Mouse (Mus musculus): Measurements from ENCODE around the gene Arhgap24. TPM values are rescaled to one million over a fixed set of nuclear protein-coding genes. Genes with fewer than 3 reads are reported as not detected.

Gene Arhgap24
- polyA plus RNA-seq, 1 experiment from 2014 or later, result 3.2 TPM

- Histone ChIP-seq H3K36me3 (replicated peaks) (no peaks in the 10 kb centered on the region), H3K4me1 (replicated peaks) (no peaks in the 10 kb centered on the region), H3K9me3 (replicated peaks) (no peaks in the 10 kb centered on the region), H3K4me2 (no peak overlapping the region), H3K27ac (replicated peaks) (no peak overlapping the region), H3K27me3 (no peaks in the 10 kb centered on the region), H3K9ac (no peak overlapping the region), H3K4me3 (replicated peaks) (no peak overlapping the region)
- 54% methylated on average over 7 of the region's 7 CpGs for WGBS (ENCODE audit: insufficient replicate concordance)
- no peak for ATAC-seq (ENCODE audit: insufficient read depth)
These were observed 289.4 kb downstream of the Arhgap24 start for GRCm38 (mm10) chr5:102770611-102771010.

- H3K9me3 ChIP-seq (replicated peaks), result no peaks in the 10 kb centered on the region
- no peaks in the 10 kb centered on the region for H3K4me1 ChIP-seq (replicated peaks)
- no peak overlapping the region for H3K27ac ChIP-seq (replicated peaks)
- whole genome bisulfite sequencing (ENCODE audit: insufficient replicate concordance), result 64% methylated on average over 4 of the region's 4 CpGs
- H3K9ac ChIP-seq, result no peak overlapping the region
- no peak overlapping the region for H3K4me3 ChIP-seq (replicated peaks)
- H3K4me2 ChIP-seq, result no peak overlapping the region
- no peaks in the 10 kb centered on the region for H3K27me3 ChIP-seq
- no peaks in the 10 kb centered on the region for H3K36me3 ChIP-seq (replicated peaks)
- ATAC-seq (ENCODE audit: insufficient read depth), result no peak
These were observed 293.3 kb downstream of the Arhgap24 start for GRCm38 (mm10) chr5:102774500-102774899.

- Histone ChIP-seq H3K27me3 (no peaks in the 10 kb centered on the region), H3K9ac (no peak overlapping the region), H3K36me3 (replicated peaks) (no peaks in the 10 kb centered on the region), H3K4me2 (no peak overlapping the region), H3K27ac (replicated peaks) (no peak overlapping the region), H3K4me1 (replicated peaks) (no peaks in the 10 kb centered on the region), H3K9me3 (replicated peaks) (no peaks in the 10 kb centered on the region), H3K4me3 (replicated peaks) (no peak overlapping the region)
- ATAC-seq (ENCODE audit: insufficient read depth), result no peak
- 71% methylated on average over 9 of the region's 9 CpGs for WGBS (ENCODE audit: insufficient replicate concordance)
These were observed 296.1 kb downstream of the Arhgap24 start for GRCm38 (mm10) chr5:102777255-102777654.

GRCm38 (mm10) chr5:102777852-102778251, 296.7 kb downstream of the Arhgap24 start:
- Histone ChIP-seq H3K4me1 (replicated peaks) (no peaks in the 10 kb centered on the region), H3K9ac (no peak overlapping the region), H3K27ac (replicated peaks) (no peak overlapping the region), H3K9me3 (replicated peaks) (no peaks in the 10 kb centered on the region), H3K27me3 (no peaks in the 10 kb centered on the region), H3K4me2 (no peak overlapping the region), H3K36me3 (replicated peaks) (no peaks in the 10 kb centered on the region), H3K4me3 (replicated peaks) (no peak overlapping the region)
- no peak for ATAC-seq (ENCODE audit: insufficient read depth)
- 15% methylated on average over 9 of the region's 9 CpGs for WGBS (ENCODE audit: insufficient replicate concordance)

GRCm38 (mm10) chr5:102778253-102778652, 297.1 kb downstream of the Arhgap24 start:
- Histone ChIP-seq H3K9ac (no peak overlapping the region), H3K27me3 (no peaks in the 10 kb centered on the region), H3K9me3 (replicated peaks) (no peaks in the 10 kb centered on the region), H3K36me3 (replicated peaks) (no peaks in the 10 kb centered on the region), H3K27ac (replicated peaks) (no peak overlapping the region), H3K4me1 (replicated peaks) (no peaks in the 10 kb centered on the region), H3K4me3 (replicated peaks) (no peak overlapping the region), H3K4me2 (no peak overlapping the region)
- 17% methylated on average over 5 of the region's 5 CpGs for WGBS (ENCODE audit: insufficient replicate concordance)
- ATAC-seq (ENCODE audit: insufficient read depth), result no peak

GRCm38 (mm10) chr5:102783585-102783984, 302.4 kb downstream of the Arhgap24 start:
- Histone ChIP-seq H3K27ac (replicated peaks) (no peak overlapping the region), H3K4me2 (no peak overlapping the region), H3K9me3 (replicated peaks) (no peaks in the 10 kb centered on the region), H3K4me3 (replicated peaks) (no peak overlapping the region), H3K36me3 (replicated peaks) (no peaks in the 10 kb centered on the region), H3K4me1 (replicated peaks) (no peaks in the 10 kb centered on the region), H3K27me3 (no peaks in the 10 kb centered on the region), H3K9ac (no peak overlapping the region)
- 49% methylated on average over 4 of the region's 4 CpGs for WGBS (ENCODE audit: insufficient replicate concordance)
- no peak for ATAC-seq (ENCODE audit: insufficient read depth)

- WGBS (ENCODE audit: insufficient replicate concordance), result 44% methylated on average over 2 of the region's 2 CpGs
- H3K27ac ChIP-seq (replicated peaks), result no peak overlapping the region
- no peak overlapping the region for H3K4me2 ChIP-seq
- H3K4me1 ChIP-seq (replicated peaks), result no peaks in the 10 kb centered on the region
- H3K36me3 ChIP-seq (replicated peaks), result no peaks in the 10 kb centered on the region
- no peak overlapping the region for H3K4me3 ChIP-seq (replicated peaks)
- H3K27me3 ChIP-seq, result no peaks in the 10 kb centered on the region
- no peak for ATAC-seq (ENCODE audit: insufficient read depth)
- no peak overlapping the region for H3K9ac ChIP-seq
- no peaks in the 10 kb centered on the region for H3K9me3 ChIP-seq (replicated peaks)
These were observed 304.9 kb downstream of the Arhgap24 start for GRCm38 (mm10) chr5:102786123-102786522.

- no peak for ATAC-seq (ENCODE audit: insufficient read depth)
- Histone ChIP-seq H3K4me1 (replicated peaks) (no peaks in the 10 kb centered on the region), H3K9me3 (replicated peaks) (no peaks in the 10 kb centered on the region), H3K27ac (replicated peaks) (no peak overlapping the region), H3K36me3 (replicated peaks) (no peaks in the 10 kb centered on the region), H3K4me3 (replicated peaks) (no peak overlapping the region), H3K4me2 (no peak overlapping the region), H3K27me3 (no peaks in the 10 kb centered on the region), H3K9ac (no peak overlapping the region)
- WGBS (ENCODE audit: insufficient replicate concordance), result 46% methylated on average over 3 of the region's 3 CpGs
These were observed 307.2 kb downstream of the Arhgap24 start for GRCm38 (mm10) chr5:102788437-102788836.

- Histone ChIP-seq H3K4me1 (replicated peaks) (no peaks in the 10 kb centered on the region), H3K9ac (no peak overlapping the region), H3K27ac (replicated peaks) (no peak overlapping the region), H3K4me3 (replicated peaks) (no peak overlapping the region), H3K4me2 (no peak overlapping the region), H3K36me3 (replicated peaks) (no peaks in the 10 kb centered on the region), H3K9me3 (replicated peaks) (no peaks in the 10 kb centered on the region), H3K27me3 (no peaks in the 10 kb centered on the region)
- 51% methylated on average over 4 of the region's 4 CpGs for WGBS (ENCODE audit: insufficient replicate concordance)
- ATAC-seq (ENCODE audit: insufficient read depth), result no peak
These were observed 310.1 kb downstream of the Arhgap24 start for GRCm38 (mm10) chr5:102791273-102791672.

- Histone ChIP-seq H3K27me3 (no peaks in the 10 kb centered on the region), H3K9ac (no peak overlapping the region), H3K4me3 (replicated peaks) (no peak overlapping the region), H3K36me3 (replicated peaks) (no peaks in the 10 kb centered on the region), H3K4me2 (no peak overlapping the region), H3K9me3 (replicated peaks) (no peaks in the 10 kb centered on the region), H3K27ac (replicated peaks) (no peak overlapping the region), H3K4me1 (replicated peaks) (no peaks in the 10 kb centered on the region)
- ATAC-seq (ENCODE audit: insufficient read depth), result no peak
- WGBS (ENCODE audit: insufficient replicate concordance), result 62% methylated on average over 11 of the region's 11 CpGs
These were observed 312.3 kb downstream of the Arhgap24 start for GRCm38 (mm10) chr5:102793536-102793935.

- 48% methylated on average over 3 of the region's 3 CpGs for WGBS (ENCODE audit: insufficient replicate concordance)
- no peak overlapping the region for H3K27ac ChIP-seq (replicated peaks)
- ATAC-seq (ENCODE audit: insufficient read depth), result no peak
- no peak overlapping the region for H3K4me2 ChIP-seq
- no peak overlapping the region for H3K4me3 ChIP-seq (replicated peaks)
- no peaks in the 10 kb centered on the region for H3K36me3 ChIP-seq (replicated peaks)
- no peaks in the 10 kb centered on the region for H3K27me3 ChIP-seq
- no peak overlapping the region for H3K9ac ChIP-seq
- H3K4me1 ChIP-seq (replicated peaks), result no peaks in the 10 kb centered on the region
- H3K9me3 ChIP-seq (replicated peaks), result no peaks in the 10 kb centered on the region
These were observed 320.3 kb downstream of the Arhgap24 start for GRCm38 (mm10) chr5:102801469-102801868.

GRCm38 (mm10) chr5:102802833-102803232, 321.6 kb downstream of the Arhgap24 start:
- no peak overlapping the region for H3K9ac ChIP-seq
- H3K4me1 ChIP-seq (replicated peaks), result no peaks in the 10 kb centered on the region
- H3K27me3 ChIP-seq, result no peaks in the 10 kb centered on the region
- 78% methylated on average over 6 of the region's 6 CpGs for WGBS (ENCODE audit: insufficient replicate concordance)
- no peak for ATAC-seq (ENCODE audit: insufficient read depth)
- H3K9me3 ChIP-seq (replicated peaks), result no peaks in the 10 kb centered on the region
- H3K4me2 ChIP-seq, result no peak overlapping the region
- H3K4me3 ChIP-seq (replicated peaks), result no peak overlapping the region
- H3K27ac ChIP-seq (replicated peaks), result no peak overlapping the region
- no peaks in the 10 kb centered on the region for H3K36me3 ChIP-seq (replicated peaks)

Data from liver, embryonic 15.5 days (tissue).